Mouse (Mus musculus): Measurements from ENCODE around the gene Hid1. TPM values are rescaled to one million over a fixed set of nuclear protein-coding genes. Genes with fewer than 3 reads are reported as not detected.

The Hid1 gene
- total RNA-seq, 1 experiment, result 2.4 TPM

GRCm38 (mm10) chr11:115377854-115378253 lies 10.3 kb upstream of the Hid1 start:
- Histone ChIP-seq H3K9ac (ENCODE audit: insufficient read depth, low read depth, low read length, poor library complexity, severe bottlenecking) (no peak overlapping the region), H3K4me1 (ENCODE audit: control insufficient read depth in 2 of 2, insufficient read depth in 2 of 2, low read length in 2 of 2, poor library complexity in 1 of 2) (peaks cover 0 to 2% of the 10 kb centered on the region in 2 experiments; a peak in 1 of 4 replicates), H3K36me3 (ENCODE audit: control insufficient read depth, insufficient read depth, low read length, poor library complexity, severe bottlenecking) (no peaks in the 10 kb centered on the region), H3K27ac (ENCODE audit: insufficient read depth, low read depth, low read length, poor library complexity, severe bottlenecking) (no peak overlapping the region), H3K4me3 (ENCODE audit: insufficient read depth in 1 of 2, low read depth in 1 of 2, low read length in 2 of 2, poor library complexity in 1 of 2, severe bottlenecking in 1 of 2) (no peak overlapping the region), H3K9me3 (ENCODE audit: control insufficient read depth, insufficient read depth, low read depth, low read length) (no peaks in the 10 kb centered on the region)
- in situ Hi-C loops (cut with MboI; ENCODE audit: low sequenced_read_pairs in 2 of 2, unreplicated experiment in 2 of 2), result no loop called here
- TF ChIP-seq ZC3H11A (IDR thresholded peaks at IDR 0.05; ENCODE audit: borderline replicate concordance, low read depth, low read length) (no peak), CHD2 (IDR thresholded peaks at IDR 0.05; ENCODE audit: low read depth, low read length) (no peak), MAFK (IDR thresholded peaks at IDR 0.05; ENCODE audit: insufficient read depth, low read depth, low read length) (no peak), ZNF384 (IDR thresholded peaks at IDR 0.05; ENCODE audit: low read depth, low read length) (no peak), HCFC1 (IDR thresholded peaks at IDR 0.05; ENCODE audit: borderline replicate concordance, insufficient read depth, low read length) (no peak)
- no peak for DNase-seq (ENCODE audit: low read depth, low spot score)

GRCm38 (mm10) chr11:115377254-115377653 lies 9.7 kb upstream of the Hid1 start:
- TF ChIP-seq ZC3H11A (IDR thresholded peaks at IDR 0.05; ENCODE audit: borderline replicate concordance, low read depth, low read length) (no peak), MAFK (IDR thresholded peaks at IDR 0.05; ENCODE audit: insufficient read depth, low read depth, low read length) (no peak), HCFC1 (IDR thresholded peaks at IDR 0.05; ENCODE audit: borderline replicate concordance, insufficient read depth, low read length) (no peak), ZNF384 (IDR thresholded peaks at IDR 0.05; ENCODE audit: low read depth, low read length) (no peak), CHD2 (IDR thresholded peaks at IDR 0.05; ENCODE audit: low read depth, low read length) (no peak)
- Histone ChIP-seq H3K36me3 (ENCODE audit: control insufficient read depth, insufficient read depth, low read length, poor library complexity, severe bottlenecking) (no peaks in the 10 kb centered on the region), H3K9ac (ENCODE audit: insufficient read depth, low read depth, low read length, poor library complexity, severe bottlenecking) (no peak overlapping the region), H3K4me1 (ENCODE audit: control insufficient read depth in 2 of 2, insufficient read depth in 2 of 2, low read length in 2 of 2, poor library complexity in 1 of 2) (peaks cover 0 to 2% of the 10 kb centered on the region in 2 experiments; a peak in 1 of 4 replicates), H3K27ac (ENCODE audit: insufficient read depth, low read depth, low read length, poor library complexity, severe bottlenecking) (no peak overlapping the region), H3K9me3 (ENCODE audit: control insufficient read depth, insufficient read depth, low read depth, low read length) (no peaks in the 10 kb centered on the region), H3K4me3 (ENCODE audit: insufficient read depth in 1 of 2, low read depth in 1 of 2, low read length in 2 of 2, poor library complexity in 1 of 2, severe bottlenecking in 1 of 2) (no peak overlapping the region)
- in situ Hi-C loops (cut with MboI; ENCODE audit: low sequenced_read_pairs in 2 of 2, unreplicated experiment in 2 of 2), result no loop called here
- no peak for DNase-seq (ENCODE audit: low read depth, low spot score)

- no peak for TF ChIP-seq ZNF384 (IDR thresholded peaks at IDR 0.05; ENCODE audit: low read depth, low read length)
- no peak for TF ChIP-seq MAFK (IDR thresholded peaks at IDR 0.05; ENCODE audit: insufficient read depth, low read depth, low read length)
- no peak for TF ChIP-seq ZC3H11A (IDR thresholded peaks at IDR 0.05; ENCODE audit: borderline replicate concordance, low read depth, low read length)
- TF ChIP-seq CHD2 (IDR thresholded peaks at IDR 0.05; ENCODE audit: low read depth, low read length), result no peak
- no peak for TF ChIP-seq HCFC1 (IDR thresholded peaks at IDR 0.05; ENCODE audit: borderline replicate concordance, insufficient read depth, low read length)
- DNase-seq (ENCODE audit: low read depth, low spot score), result no peak
- Histone ChIP-seq H3K27ac (ENCODE audit: insufficient read depth, low read depth, low read length, poor library complexity, severe bottlenecking) (no peak overlapping the region), H3K9me3 (ENCODE audit: control insufficient read depth, insufficient read depth, low read depth, low read length) (no peaks in the 10 kb centered on the region), H3K9ac (ENCODE audit: insufficient read depth, low read depth, low read length, poor library complexity, severe bottlenecking) (no peak overlapping the region), H3K4me3 (ENCODE audit: insufficient read depth in 1 of 2, low read depth in 1 of 2, low read length in 2 of 2, poor library complexity in 1 of 2, severe bottlenecking in 1 of 2) (no peak overlapping the region), H3K4me1 (ENCODE audit: control insufficient read depth in 2 of 2, insufficient read depth in 2 of 2, low read length in 2 of 2, poor library complexity in 1 of 2) (peaks cover 0 to 2% of the 10 kb centered on the region in 2 experiments; a peak in 1 of 4 replicates), H3K36me3 (ENCODE audit: control insufficient read depth, insufficient read depth, low read length, poor library complexity, severe bottlenecking) (no peaks in the 10 kb centered on the region)
- in situ Hi-C loops (cut with MboI; ENCODE audit: low sequenced_read_pairs in 2 of 2, unreplicated experiment in 2 of 2), result no loop called here
These were observed 9.2 kb upstream of the Hid1 start for GRCm38 (mm10) chr11:115376722-115377121.

GRCm38 (mm10) chr11:115374695-115375425 lies 7.3 kb upstream of the Hid1 start:
- Histone ChIP-seq H3K4me3 (ENCODE audit: insufficient read depth in 1 of 2, low read depth in 1 of 2, low read length in 2 of 2, poor library complexity in 1 of 2, severe bottlenecking in 1 of 2) (no peak overlapping the region), H3K36me3 (ENCODE audit: control insufficient read depth, insufficient read depth, low read length, poor library complexity, severe bottlenecking) (no peaks in the 10 kb centered on the region), H3K9me3 (ENCODE audit: control insufficient read depth, insufficient read depth, low read depth, low read length) (no peaks in the 10 kb centered on the region), H3K27ac (ENCODE audit: insufficient read depth, low read depth, low read length, poor library complexity, severe bottlenecking) (no peak overlapping the region), H3K4me1 (ENCODE audit: control insufficient read depth in 2 of 2, insufficient read depth in 2 of 2, low read length in 2 of 2, poor library complexity in 1 of 2) (peaks cover 0 to 2% of the 10 kb centered on the region in 2 experiments; a peak in 1 of 4 replicates), H3K9ac (ENCODE audit: insufficient read depth, low read depth, low read length, poor library complexity, severe bottlenecking) (no peak overlapping the region)
- in situ Hi-C loops (cut with MboI; ENCODE audit: low sequenced_read_pairs in 2 of 2, unreplicated experiment in 2 of 2), result no loop called here
- TF ChIP-seq ZC3H11A (IDR thresholded peaks at IDR 0.05; ENCODE audit: borderline replicate concordance, low read depth, low read length), result no peak
- no peak for DNase-seq (ENCODE audit: low read depth, low spot score)
